Mouse (Mus musculus): Measurements from ENCODE around the gene Ifna14.

DNA sequence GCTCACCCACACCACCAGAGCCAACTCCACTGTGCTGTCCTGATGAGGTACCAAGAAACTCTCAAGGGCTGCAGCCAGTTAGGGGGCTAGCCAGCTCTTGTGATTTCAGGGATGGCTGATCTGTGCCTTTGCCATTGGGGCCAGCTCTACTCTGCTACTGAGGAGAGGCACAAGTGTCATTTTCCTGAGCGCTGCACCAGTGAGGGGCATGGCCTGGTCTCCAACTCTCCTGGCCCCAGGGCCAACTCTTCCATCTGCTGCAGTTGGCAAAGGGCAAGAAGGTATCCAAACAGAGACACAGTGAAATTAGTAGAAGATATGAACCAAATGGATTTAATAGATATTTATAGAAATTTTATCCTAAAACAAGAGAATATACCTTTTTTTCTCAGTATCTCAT is 9.8 kb downstream of the Ifna14 start:
- TF ChIP-seq CTCF (conservative IDR thresholded peaks at IDR 0.05; ENCODE audit: low read length) (no peak), POU5F1 (IDR thresholded peaks at IDR 0.05; ENCODE audit: borderline replicate concordance, low read length) (no peak), NANOG (IDR thresholded peaks at IDR 0.05; ENCODE audit: borderline replicate concordance, low read length) (no peak)
